Mouse (Mus musculus) ES-CJ7 (cell line): ENCODE measurements around the gene Rab5if.
"Not testable (repeated sequence)": the region's sequence is repeated elsewhere in the genome, so short reads cannot be mapped to it uniquely, and the experiment has no call there.

Source experiments
- DNase-seq: peaks from one replicate; pipeline ENCODE4 v3.0.0; 2011; ENCODE audit warnings: low read depth, low spot score

Rab5if gene

GRCm38 (mm10) chr2:156887017-156887416 is 24.1 kb downstream of the Rab5if start, which contains the start of gene Sla2:
TSS of gene Sla2 (minus strand) at chr2:156887192.
- no peak for DNase-seq

- DNase-seq, result no peak
Observed at GRCm38 (mm10) chr2:156888490-156888889, 25.6 kb downstream of the Rab5if start.

- DNase-seq, result no peak
Observed at GRCm38 (mm10) chr2:156892240-156892639, 29.3 kb downstream of the Rab5if start.

- no peak for DNase-seq
Observed at GRCm38 (mm10) chr2:156892821-156893220, 29.9 kb downstream of the Rab5if start.

GRCm38 (mm10) chr2:156894496-156895265 is 31.8 kb downstream of the Rab5if start:
- DNase-seq, result no peak

GRCm38 (mm10) chr2:156896384-156896914 is 33.5 kb downstream of the Rab5if start:
- peak; percentile 0 for DNase-seq

GRCm38 (mm10) chr2:156897034-156897433 is 34.1 kb downstream of the Rab5if start:
- peak; percentile 0 for DNase-seq

GRCm38 (mm10) chr2:156898374-156898773 is 35.4 kb downstream of the Rab5if start:
- DNase-seq, result peak; percentile 0

GRCm38 (mm10) chr2:156899184-156899583 is 36.3 kb downstream of the Rab5if start:
- DNase-seq, result peak; percentile 1

- peak; percentile 1 for DNase-seq
Observed at GRCm38 (mm10) chr2:156901344-156901743, 38.4 kb downstream of the Rab5if start.

- DNase-seq, result peak; percentile 1
Observed at GRCm38 (mm10) chr2:156901883-156902282, 39.0 kb downstream of the Rab5if start.

GRCm38 (mm10) chr2:156902411-156902810 is 39.5 kb downstream of the Rab5if start:
- DNase-seq, result peak; percentile 1

GRCm38 (mm10) chr2:156903367-156903766 is 40.4 kb downstream of the Rab5if start:
- DNase-seq, result peak; percentile 61

GRCm38 (mm10) chr2:156904976-156905717 is 42.2 kb downstream of the Rab5if start:
- DNase-seq, result peak; percentile 53

GRCm38 (mm10) chr2:156905931-156906330 is 43.0 kb downstream of the Rab5if start:
- DNase-seq, result not testable (repeated sequence)

- DNase-seq, result no peak
Observed at GRCm38 (mm10) chr2:156913191-156913590, 50.3 kb downstream of the Rab5if start.

- DNase-seq, result no peak
Observed at GRCm38 (mm10) chr2:156915559-156915958, 52.6 kb downstream of the Rab5if start.

GRCm38 (mm10) chr2:156916419-156917125 is 53.6 kb downstream of the Rab5if start:
- no peak for DNase-seq

GRCm38 (mm10) chr2:156918562-156918961 is 55.6 kb downstream of the Rab5if start:
- DNase-seq, result no peak

- not testable (repeated sequence) for DNase-seq
Observed at GRCm38 (mm10) chr2:156919191-156919590, 56.3 kb downstream of the Rab5if start.

- DNase-seq, result no peak
Observed at GRCm38 (mm10) chr2:156919796-156920195, 56.9 kb downstream of the Rab5if start.

GRCm38 (mm10) chr2:156923057-156923456 is 60.1 kb downstream of the Rab5if start:
- DNase-seq, result no peak
